Mouse (Mus musculus): ENCODE measurements around the gene Trabd2b. TPM values are rescaled to one million over a fixed set of nuclear protein-coding genes. Genes with fewer than 3 reads are reported as not detected.

The Trabd2b gene
- polyA plus RNA-seq, 1 experiment from 2014 or later, result 1.8 TPM

GRCm38 (mm10) chr4:114568081-114568605 is 161.6 kb downstream of the Trabd2b start:
- H3K27me3 ChIP-seq (ENCODE audit: low read depth, poor library complexity, severe bottlenecking), result no peaks in the 10 kb centered on the region
- 0 out of 2 replicates have a peak overlapping the region, but pooled peaks have one; percentile 13 for H3K27ac ChIP-seq (replicated peaks)
- no peak for DNase-seq (ENCODE audit: low spot score)
- peaks cover 26% of the 10 kb centered on the region for H3K4me1 ChIP-seq
- no peaks in the 10 kb centered on the region for H3K9me3 ChIP-seq (replicated peaks)
- H3K4me3 ChIP-seq, result no peak overlapping the region
- no peaks in the 10 kb centered on the region for H3K36me3 ChIP-seq
- WGBS, result 79% methylated on average over 1 of the region's 1 CpGs

GRCm38 (mm10) chr4:114578153-114578950 is 171.8 kb downstream of the Trabd2b start:
- H3K27me3 ChIP-seq (ENCODE audit: low read depth, poor library complexity, severe bottlenecking), result no peaks in the 10 kb centered on the region
- H3K4me1 ChIP-seq, result peaks cover 19% of the 10 kb centered on the region
- WGBS, result 62% methylated on average over 12 of the region's 12 CpGs
- DNase-seq (ENCODE audit: low spot score), result no peak
- peak overlapping the region; percentile 55 for H3K27ac ChIP-seq (replicated peaks)
- no peaks in the 10 kb centered on the region for H3K36me3 ChIP-seq
- no peak overlapping the region for H3K4me3 ChIP-seq
- no peaks in the 10 kb centered on the region for H3K9me3 ChIP-seq (replicated peaks)

- Histone ChIP-seq H3K27me3 (ENCODE audit: low read depth, poor library complexity, severe bottlenecking) (no peaks in the 10 kb centered on the region), H3K36me3 (no peaks in the 10 kb centered on the region), H3K4me3 (no peak overlapping the region), H3K4me1 (peaks cover 5% of the 10 kb centered on the region), H3K9me3 (replicated peaks) (no peaks in the 10 kb centered on the region), H3K27ac (replicated peaks) (no peak overlapping the region)
- DNase-seq (ENCODE audit: low spot score), result no peak
- WGBS, result 95% methylated on average over 2 of the region's 2 CpGs
These were observed 177.1 kb downstream of the Trabd2b start for GRCm38 (mm10) chr4:114583546-114584144.

GRCm38 (mm10) chr4:114584686-114585085 is 178.2 kb downstream of the Trabd2b start:
- Histone ChIP-seq H3K4me1 (no peaks in the 10 kb centered on the region), H3K27me3 (ENCODE audit: low read depth, poor library complexity, severe bottlenecking) (no peaks in the 10 kb centered on the region), H3K36me3 (no peaks in the 10 kb centered on the region), H3K27ac (replicated peaks) (no peak overlapping the region), H3K4me3 (no peak overlapping the region), H3K9me3 (replicated peaks) (no peaks in the 10 kb centered on the region)
- 94% methylated on average over 1 of the region's 1 CpGs for WGBS
- DNase-seq (ENCODE audit: low spot score), result no peak

- DNase-seq (ENCODE audit: low spot score), result peak; percentile 18
- no peaks in the 10 kb centered on the region for H3K27me3 ChIP-seq (ENCODE audit: low read depth, poor library complexity, severe bottlenecking)
- no peak overlapping the region for H3K4me3 ChIP-seq
- H3K4me1 ChIP-seq, result peaks cover 11% of the 10 kb centered on the region
- H3K36me3 ChIP-seq, result 0 out of 2 replicates have a peak, but pooled peaks cover 7% of the 10 kb centered on the region
- WGBS, result 72% methylated on average over 13 of the region's 13 CpGs
- H3K9me3 ChIP-seq (replicated peaks), result no peaks in the 10 kb centered on the region
- peak overlapping the region; percentile 13; the same call in 1 of the 2 replicates for H3K27ac ChIP-seq (replicated peaks)
These were observed 187.2 kb downstream of the Trabd2b start for GRCm38 (mm10) chr4:114593554-114594215.

GRCm38 (mm10) chr4:114595188-114595701 is 188.7 kb downstream of the Trabd2b start:
- H3K4me3 ChIP-seq, result no peak overlapping the region
- no peaks in the 10 kb centered on the region for H3K27me3 ChIP-seq (ENCODE audit: low read depth, poor library complexity, severe bottlenecking)
- WGBS, result 33% methylated on average over 2 of the region's 2 CpGs
- peaks cover 13% of the 10 kb centered on the region for H3K4me1 ChIP-seq
- 0 out of 2 replicates have a peak, but pooled peaks cover 7% of the 10 kb centered on the region for H3K36me3 ChIP-seq
- H3K27ac ChIP-seq (replicated peaks), result no peak overlapping the region
- DNase-seq (ENCODE audit: low spot score), result no peak
- no peaks in the 10 kb centered on the region for H3K9me3 ChIP-seq (replicated peaks)

GRCm38 (mm10) chr4:114599121-114599520 is 192.6 kb downstream of the Trabd2b start:
- H3K4me3 ChIP-seq, result no peak overlapping the region
- no peaks in the 10 kb centered on the region for H3K36me3 ChIP-seq
- peak; percentile 37 for DNase-seq (ENCODE audit: low spot score)
- H3K27me3 ChIP-seq (ENCODE audit: low read depth, poor library complexity, severe bottlenecking), result no peaks in the 10 kb centered on the region
- H3K9me3 ChIP-seq (replicated peaks), result no peaks in the 10 kb centered on the region
- no peak overlapping the region for H3K27ac ChIP-seq (replicated peaks)
- peaks cover 22% of the 10 kb centered on the region for H3K4me1 ChIP-seq

- H3K9me3 ChIP-seq (replicated peaks), result no peaks in the 10 kb centered on the region
- H3K36me3 ChIP-seq, result no peaks in the 10 kb centered on the region
- peaks cover 22% of the 10 kb centered on the region for H3K4me1 ChIP-seq
- no peaks in the 10 kb centered on the region for H3K27me3 ChIP-seq (ENCODE audit: low read depth, poor library complexity, severe bottlenecking)
- WGBS, result 33% methylated on average over 8 of the region's 8 CpGs
- DNase-seq (ENCODE audit: low spot score), result no peak
- peak overlapping the region; percentile 72 for H3K27ac ChIP-seq (replicated peaks)
- no peak overlapping the region for H3K4me3 ChIP-seq
These were observed 194.9 kb downstream of the Trabd2b start for GRCm38 (mm10) chr4:114601201-114602009.

GRCm38 (mm10) chr4:114605670-114606069 is 199.1 kb downstream of the Trabd2b start:
- no peaks in the 10 kb centered on the region for H3K9me3 ChIP-seq (replicated peaks)
- DNase-seq (ENCODE audit: low spot score), result no peak
- H3K4me3 ChIP-seq, result no peak overlapping the region
- 85% methylated on average over 3 of the region's 3 CpGs for WGBS
- peaks cover 17% of the 10 kb centered on the region for H3K4me1 ChIP-seq
- no peak overlapping the region for H3K27ac ChIP-seq (replicated peaks)
- no peaks in the 10 kb centered on the region for H3K27me3 ChIP-seq (ENCODE audit: low read depth, poor library complexity, severe bottlenecking)
- no peaks in the 10 kb centered on the region for H3K36me3 ChIP-seq

GRCm38 (mm10) chr4:114607873-114608272 is 201.3 kb downstream of the Trabd2b start:
- 91% methylated on average over 2 of the region's 2 CpGs for WGBS

GRCm38 (mm10) chr4:114609297-114609696 is 202.8 kb downstream of the Trabd2b start:
- WGBS, result 79% methylated on average over 4 of the region's 4 CpGs
- H3K27me3 ChIP-seq (ENCODE audit: low read depth, poor library complexity, severe bottlenecking), result no peaks in the 10 kb centered on the region
- no peaks in the 10 kb centered on the region for H3K9me3 ChIP-seq (replicated peaks)
- DNase-seq (ENCODE audit: low spot score), result no peak
- no peaks in the 10 kb centered on the region for H3K36me3 ChIP-seq
- H3K27ac ChIP-seq (replicated peaks), result 0 out of 2 replicates have a peak overlapping the region, but pooled peaks have one; percentile 4
- H3K4me1 ChIP-seq, result no peaks in the 10 kb centered on the region; the same call in 1 of the 2 replicates
- H3K4me3 ChIP-seq, result no peak overlapping the region

More at GRCm38 (mm10) chr4:114607873-114608272, 201.3 kb downstream of the Trabd2b start:
- Histone ChIP-seq H3K27ac (replicated peaks) (no peak overlapping the region; the same call in 1 of the 2 replicates), H3K4me1 (no peaks in the 10 kb centered on the region; the same call in 1 of the 2 replicates), H3K4me3 (no peak overlapping the region), H3K27me3 (ENCODE audit: low read depth, poor library complexity, severe bottlenecking) (no peaks in the 10 kb centered on the region), H3K36me3 (no peaks in the 10 kb centered on the region), H3K9me3 (replicated peaks) (no peaks in the 10 kb centered on the region)
- no peak for DNase-seq (ENCODE audit: low spot score)

All from midbrain, embryonic 10.5 days (tissue).